Mouse (Mus musculus) heart, embryonic 10.5 days (tissue): ENCODE data around the gene Sprr2a2. TPM values are rescaled to one million over a fixed set of nuclear protein-coding genes. Genes with fewer than 3 reads are reported as not detected.
"Not testable (repeated sequence)": the region's sequence is repeated elsewhere in the genome, so short reads cannot be mapped to it uniquely, and the experiment has no call there.

Source experiments
- DNase-seq: peaks from one replicate; pipeline ENCODE4 v3.0.0-alpha.2; 2017; ENCODE audit warnings: low spot score
- H3K27ac ChIP-seq: fragments of 300-500 bp; sonication (generic); 2 replicates; pipeline ENCODE4 v1.5.1; 2016; ENCODE audit warnings: mild to moderate bottlenecking
- H3K27me3 ChIP-seq: fragments of 300-500 bp; sonication (generic); 2 replicates; pipeline ENCODE4 v1.6.1; 2016; ENCODE audit warnings: mild to moderate bottlenecking; ENCODE audit not compliant: poor library complexity, insufficient read depth, severe bottlenecking
- H3K36me3 ChIP-seq: fragments of 300-500 bp; sonication (generic); 2 replicates; pipeline ENCODE4 v1.6.1; 2016; ENCODE audit warnings: mild to moderate bottlenecking, moderate library complexity
- H3K4me1 ChIP-seq: fragments of 300-500 bp; sonication (generic); 2 replicates; pipeline ENCODE4 v1.6.1; 2016; ENCODE audit warnings: mild to moderate bottlenecking
- H3K4me3 ChIP-seq: fragments of 300-500 bp; sonication (generic); 2 replicates; pipeline ENCODE4 v1.5.1; 2016; ENCODE audit warnings: mild to moderate bottlenecking, moderate library complexity
- H3K9me3 ChIP-seq: fragments of 300-500 bp; sonication (generic); 2 replicates; pipeline ENCODE4 v1.6.1; 2016; ENCODE audit warnings: mild to moderate bottlenecking, moderate library complexity
- WGBS: fragments of 180-500 bp; shearing (Covaris S2); methylation state at CpG from one replicate; pipeline ENCODE4 v1.1.7; 2016; 5-methylcytosine and 5-hydroxymethylcytosine counted together
- polyA plus RNA-seq: library from polyadenylated mRNA; unstranded; fragments of >200 nt; fragmentation: Nextera tagmentation; extraction: Ambion mirVana; gene quantifications from 2 replicates; pipeline ENCODE4 v1.2.1, GENCODE M21; 2016

Sprr2a2 gene
- polyA plus RNA-seq = 0.84 and 1.4 TPM in 2 replicates

DNA sequence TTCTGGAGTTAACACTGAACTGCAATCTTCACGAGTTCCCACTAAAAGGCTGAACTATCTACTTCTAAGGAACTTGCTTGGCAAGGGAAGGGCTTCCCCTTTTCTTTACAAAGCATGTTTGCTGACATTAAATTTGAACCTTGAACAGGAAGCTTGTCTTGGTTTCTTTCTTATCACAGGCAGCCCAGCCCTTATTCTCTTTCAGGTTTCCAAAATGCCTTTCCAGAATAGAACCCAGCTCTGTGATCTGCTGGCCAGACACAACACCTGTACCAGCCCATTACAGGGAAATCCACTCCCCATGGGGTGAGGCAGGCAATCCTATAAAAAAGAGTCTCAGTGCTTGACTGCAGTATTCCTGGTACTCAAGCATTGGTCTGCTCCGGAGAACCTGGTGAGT is at the start of gene Sprr2a2, which contains the start of gene Sprr2a1:
Gene Sprr2a2, plus strand, starts transcription at position 352 of the 400 bp plus-strand sequence.
Gene Sprr2a1, plus strand, starts transcription at position 231 of the 400 bp plus-strand sequence.
- not testable (repeated sequence) for H3K9me3 ChIP-seq, H3K4me1 ChIP-seq, H3K27me3 ChIP-seq, H3K27ac ChIP-seq, H3K4me3 ChIP-seq, DNase-seq, H3K36me3 ChIP-seq
- WGBS = no CpG with 5 or more reads among the region's 2 CpGs

DNA sequence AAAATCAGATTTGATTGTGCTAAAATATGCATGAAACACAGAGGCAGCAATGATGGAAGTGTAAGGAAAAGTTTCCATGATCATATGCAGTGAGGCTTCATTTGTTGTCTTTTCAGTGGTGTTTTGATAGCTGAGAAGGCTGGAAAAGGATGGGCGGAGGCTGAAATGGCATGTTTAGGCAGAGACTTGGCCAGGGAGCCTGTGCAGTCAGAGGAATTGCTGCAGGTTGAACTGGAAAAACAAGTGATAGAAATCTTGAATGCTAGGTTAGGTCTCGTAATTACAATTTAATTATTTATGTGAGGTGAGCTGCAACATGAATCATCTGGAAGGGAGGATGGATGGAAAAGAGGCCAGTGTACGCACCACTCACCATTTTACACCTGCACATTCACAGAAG is 45.9 kb upstream of the Sprr2a2 start:
- DNase-seq = no peak
- no peaks in the 10 kb centered on the region for H3K9me3 ChIP-seq
- WGBS = 73% methylated on average over 3 of the region's 3 CpGs

DNA sequence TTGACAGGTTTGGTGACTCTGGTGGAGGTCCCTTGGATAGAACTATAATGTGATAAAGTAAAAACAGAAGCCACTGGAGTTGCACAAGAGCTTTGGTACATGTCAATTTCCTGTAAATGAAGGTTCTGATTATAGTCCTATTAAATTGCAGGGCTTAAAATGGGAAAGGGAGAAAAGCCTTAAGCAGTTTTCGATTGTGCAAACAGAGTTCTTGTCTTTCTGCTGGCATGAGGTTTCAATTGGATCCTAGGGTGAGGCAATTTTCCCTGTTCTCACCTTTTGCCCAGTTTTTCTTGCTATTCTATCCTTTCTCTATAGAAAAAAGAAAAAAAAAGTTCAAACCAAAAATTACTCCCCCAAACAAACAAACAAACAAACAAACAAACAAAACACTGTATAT is 38.8 kb upstream of the Sprr2a2 start:
- Histone ChIP-seq H3K36me3 (no peaks in the 10 kb centered on the region), H3K27me3 (no peaks in the 10 kb centered on the region), H3K27ac (no peak overlapping the region), H3K9me3 (no peaks in the 10 kb centered on the region), H3K4me1 (no peaks in the 10 kb centered on the region), H3K4me3 (no peak overlapping the region)
- WGBS = 64% methylated on average over 1 of the region's 1 CpGs
- DNase-seq = no peak

More for the DNA sequence above, 45.9 kb upstream of the Sprr2a2 start:
- Histone ChIP-seq H3K27ac (no peak overlapping the region), H3K27me3 (no peaks in the 10 kb centered on the region), H3K4me3 (no peak overlapping the region), H3K36me3 (no peaks in the 10 kb centered on the region), H3K4me1 (no peaks in the 10 kb centered on the region)

DNA sequence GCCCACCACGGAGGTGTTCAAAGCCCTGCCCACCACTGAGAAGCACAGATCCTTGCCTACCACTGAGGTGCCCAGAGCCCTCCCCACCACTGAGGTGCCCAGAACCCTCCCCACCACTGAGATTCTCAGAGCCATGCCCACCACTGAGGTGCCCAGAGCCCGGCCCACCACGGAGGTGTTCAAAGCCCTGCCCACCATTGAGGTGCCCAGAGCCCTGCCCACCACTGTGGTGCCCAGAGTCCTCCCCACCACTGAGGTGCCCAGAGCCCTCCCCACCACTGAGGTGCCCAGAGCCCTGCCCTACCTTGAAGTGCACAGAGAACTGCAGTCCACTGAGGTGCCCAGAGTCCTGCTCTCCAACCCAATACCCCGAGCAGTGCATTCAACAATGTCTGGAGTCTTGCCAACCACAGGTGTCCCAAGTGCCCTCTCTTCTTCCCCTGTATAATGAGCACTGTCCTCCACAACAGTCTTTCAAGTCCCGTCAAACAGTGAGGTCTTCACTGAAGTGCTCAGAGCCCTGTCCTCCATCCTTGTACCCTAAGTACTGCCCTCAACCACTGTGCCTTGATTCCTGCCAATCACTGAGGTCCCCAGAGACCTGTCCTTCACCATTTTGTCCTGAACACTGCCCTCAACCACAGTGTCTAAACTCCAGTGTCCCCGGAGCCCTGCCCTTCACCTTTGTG is 20.1 kb upstream of the Sprr2a2 start:
- 0 out of 2 replicates have a peak overlapping the region, but pooled peaks have one; percentile 16 for H3K27ac ChIP-seq
- DNase-seq = peak; percentile 72
- no peak overlapping the region for H3K4me3 ChIP-seq
- no peaks in the 10 kb centered on the region for H3K4me1 ChIP-seq
- H3K36me3 ChIP-seq = no peaks in the 10 kb centered on the region
- no peaks in the 10 kb centered on the region for H3K9me3 ChIP-seq
- no peaks in the 10 kb centered on the region for H3K27me3 ChIP-seq
- WGBS = 84% methylated on average over 4 of the region's 6 CpGs

DNA sequence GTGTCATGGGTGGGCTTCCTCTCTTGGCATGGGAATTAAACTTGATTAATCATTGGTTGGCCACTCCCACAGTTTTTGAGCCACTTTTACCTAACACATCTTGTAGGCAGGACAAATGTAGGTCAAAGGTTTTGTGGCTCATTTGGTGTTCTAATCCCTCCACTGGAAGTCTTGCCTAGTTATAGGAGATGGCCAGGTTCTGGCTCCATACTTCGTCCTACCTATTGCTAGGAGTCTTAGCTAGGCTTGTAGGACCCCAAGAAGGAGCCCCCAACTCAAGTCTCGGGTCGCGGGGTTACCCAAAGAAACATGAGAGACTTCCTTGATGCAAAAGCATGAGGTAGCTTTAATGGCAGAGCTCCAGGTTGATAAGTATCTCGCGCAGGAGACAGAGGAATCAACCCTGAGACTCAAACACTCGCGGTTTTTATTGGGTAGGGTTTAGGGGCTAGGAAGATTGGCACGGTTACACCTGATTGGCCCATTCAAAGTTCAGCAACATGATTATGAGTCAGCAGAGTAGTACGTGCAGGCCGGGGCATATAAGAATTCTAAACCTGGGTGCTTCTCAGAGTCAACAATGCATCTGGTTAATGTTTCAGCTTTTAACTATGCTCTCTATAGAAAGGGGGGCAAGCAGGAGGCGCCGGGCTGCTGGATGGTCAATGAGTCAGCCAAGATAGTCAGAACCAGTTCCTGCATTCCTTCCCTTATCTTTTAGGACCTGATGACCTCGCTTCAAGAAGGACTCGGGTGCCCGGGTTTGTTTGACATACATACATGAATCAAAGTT is 4.4 kb upstream of the Sprr2a2 start:
- DNase-seq, H3K9me3 ChIP-seq, H3K27ac ChIP-seq, H3K4me3 ChIP-seq, H3K36me3 ChIP-seq, H3K27me3 ChIP-seq, H3K4me1 ChIP-seq: not testable (repeated sequence)
- WGBS = no CpG with 5 or more reads among the region's 16 CpGs

DNA sequence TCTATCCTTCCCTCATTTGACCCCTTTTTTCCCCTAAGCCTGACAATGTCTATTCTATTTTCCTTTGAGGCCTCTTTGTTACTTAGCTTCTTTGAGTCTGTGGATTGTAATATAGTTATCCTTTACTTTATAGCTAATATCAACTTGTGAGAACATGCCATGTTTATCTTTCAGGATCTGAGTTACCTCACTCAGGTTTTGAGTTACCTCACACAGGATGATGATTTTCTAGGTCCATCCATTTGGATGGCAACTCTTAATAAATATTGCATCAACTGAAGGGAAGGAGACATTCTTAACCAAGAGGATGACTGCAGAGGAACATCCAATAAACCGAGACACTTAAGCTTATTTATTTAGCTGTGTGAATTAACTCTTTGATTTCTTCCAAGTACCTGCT is 3.7 kb upstream of the Sprr2a2 start:
- not testable (repeated sequence) for H3K36me3 ChIP-seq, H3K4me3 ChIP-seq, DNase-seq, H3K4me1 ChIP-seq, H3K27ac ChIP-seq, H3K9me3 ChIP-seq, H3K27me3 ChIP-seq
- no CpG with 5 or more reads among the region's 1 CpGs for WGBS

DNA sequence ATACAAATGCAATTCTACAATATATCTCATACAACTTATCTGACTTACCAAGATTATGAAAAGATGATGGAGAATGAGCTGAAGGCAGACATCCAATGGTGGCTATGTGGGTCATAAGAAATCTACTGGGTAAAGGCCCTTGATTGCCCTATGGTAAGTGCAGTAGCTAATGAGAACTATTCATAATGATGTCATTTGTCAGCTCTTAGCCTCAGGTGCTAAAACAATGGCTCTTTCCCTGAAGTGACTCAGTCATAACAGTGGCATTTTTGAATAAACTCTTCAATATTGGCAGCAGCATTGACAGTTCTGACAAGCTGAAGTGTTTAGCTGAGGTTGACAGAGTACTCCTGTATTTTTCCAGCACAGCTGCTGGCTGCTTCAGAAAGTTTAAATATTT is 2.1 kb upstream of the Sprr2a2 start:
- not testable (repeated sequence) for H3K4me3 ChIP-seq, H3K4me1 ChIP-seq, H3K27me3 ChIP-seq, H3K36me3 ChIP-seq, DNase-seq, H3K9me3 ChIP-seq, H3K27ac ChIP-seq

DNA sequence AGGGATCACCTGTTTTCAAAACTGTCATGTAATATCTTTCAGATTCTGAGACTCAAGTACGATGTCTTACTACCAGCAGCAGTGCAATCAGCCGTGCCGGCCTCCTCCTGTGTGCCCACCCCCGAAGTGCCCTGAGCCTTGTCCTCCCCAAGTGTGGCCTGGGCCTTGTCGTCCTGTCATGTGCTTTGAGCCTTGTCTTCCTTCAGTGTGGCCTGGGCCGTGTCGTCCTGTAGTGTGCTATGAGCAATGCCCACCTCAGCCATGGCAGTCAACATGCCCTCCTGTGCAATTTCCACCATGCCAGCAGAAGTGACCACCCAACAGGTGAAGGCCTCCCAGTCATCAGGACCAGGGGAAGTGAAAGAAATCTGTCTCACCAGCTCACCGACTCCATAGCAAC is 3.3 kb downstream of the Sprr2a2 start:
- H3K27ac ChIP-seq, H3K27me3 ChIP-seq, H3K4me1 ChIP-seq, DNase-seq, H3K36me3 ChIP-seq, H3K9me3 ChIP-seq, H3K4me3 ChIP-seq: not testable (repeated sequence)
- WGBS = no CpG with 5 or more reads among the region's 8 CpGs

DNA sequence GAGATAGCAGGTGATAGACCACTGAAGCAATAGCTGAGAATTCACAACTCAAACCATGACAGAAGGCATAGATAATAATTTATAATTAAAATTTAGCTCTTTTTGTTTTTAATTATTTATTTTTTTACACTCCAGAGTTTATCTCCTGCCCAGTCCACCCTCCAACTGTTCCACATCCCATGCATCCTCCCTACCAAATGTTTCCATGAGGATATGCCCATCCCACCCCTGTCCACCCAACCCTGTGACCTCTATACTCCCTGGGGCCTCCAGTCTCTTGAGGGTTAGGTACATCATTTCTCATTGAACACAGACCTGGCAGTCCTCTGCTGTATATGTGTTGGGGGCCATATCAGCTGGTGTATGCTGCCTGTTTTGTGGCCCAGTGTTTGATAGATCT is 8.0 kb downstream of the Sprr2a2 start:
- not testable (repeated sequence) for DNase-seq, H3K9me3 ChIP-seq, H3K4me3 ChIP-seq, H3K27me3 ChIP-seq, H3K27ac ChIP-seq, H3K4me1 ChIP-seq, H3K36me3 ChIP-seq

DNA sequence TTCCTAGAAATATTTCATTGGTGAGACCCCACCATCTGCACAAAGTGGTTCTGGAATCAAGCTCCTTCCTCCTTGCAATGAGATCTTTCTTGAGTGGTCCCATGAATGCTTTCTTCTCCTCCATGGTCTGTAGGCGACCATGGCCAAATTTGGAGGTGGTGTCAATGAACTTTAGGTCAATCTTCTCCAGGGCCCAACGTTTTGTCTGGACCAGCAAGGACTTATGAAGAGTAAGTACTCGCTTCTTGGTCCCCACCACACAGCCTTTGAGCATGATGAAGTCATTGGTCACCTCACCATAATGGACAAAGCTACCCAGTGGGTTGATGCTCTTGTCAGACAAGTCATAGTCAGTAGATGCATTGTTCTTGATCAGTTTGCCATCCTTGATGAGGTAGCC is 11.7 kb downstream of the Sprr2a2 start:
- H3K4me1 ChIP-seq, H3K27ac ChIP-seq, DNase-seq, H3K36me3 ChIP-seq, H3K9me3 ChIP-seq, H3K4me3 ChIP-seq, H3K27me3 ChIP-seq: not testable (repeated sequence)
- 74% methylated on average over 3 of the region's 3 CpGs for WGBS

DNA sequence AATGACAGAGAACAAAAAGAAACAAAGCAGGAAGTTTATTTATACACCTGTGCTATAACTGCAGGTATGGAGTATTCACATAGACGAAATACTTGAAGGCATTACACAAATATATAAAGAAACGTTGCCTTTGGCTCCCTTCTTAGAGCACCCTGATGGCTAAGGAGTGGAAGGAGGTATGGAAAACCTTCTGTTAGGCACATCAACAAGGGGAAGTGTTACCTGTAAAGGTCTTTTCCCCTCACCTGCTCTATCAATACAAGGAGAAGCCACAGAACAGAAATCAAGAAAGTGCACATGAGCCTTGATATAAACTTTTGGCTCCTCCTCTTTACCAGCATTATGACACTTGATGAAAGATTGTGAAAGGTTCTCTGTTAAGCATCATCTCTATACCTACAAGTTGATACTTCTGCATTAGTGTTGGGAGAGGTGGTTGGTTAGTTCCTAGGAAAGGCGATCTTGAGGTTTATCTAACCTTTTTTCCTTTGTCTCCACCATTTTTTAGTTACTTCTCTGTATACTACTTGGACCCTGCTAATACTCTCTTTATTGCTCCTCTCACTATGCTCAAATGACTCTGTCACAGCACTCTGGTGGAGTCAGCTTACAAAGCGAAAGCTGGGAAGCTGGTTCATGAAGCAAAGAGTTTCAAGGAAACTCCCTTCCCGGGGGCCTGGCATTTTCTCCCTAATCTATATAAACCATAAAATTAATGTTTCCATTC is 20.9 kb downstream of the Sprr2a2 start:
- H3K27me3 ChIP-seq, H3K27ac ChIP-seq: not testable (repeated sequence)
- no CpG with 5 or more reads among the region's 5 CpGs for WGBS

DNA sequence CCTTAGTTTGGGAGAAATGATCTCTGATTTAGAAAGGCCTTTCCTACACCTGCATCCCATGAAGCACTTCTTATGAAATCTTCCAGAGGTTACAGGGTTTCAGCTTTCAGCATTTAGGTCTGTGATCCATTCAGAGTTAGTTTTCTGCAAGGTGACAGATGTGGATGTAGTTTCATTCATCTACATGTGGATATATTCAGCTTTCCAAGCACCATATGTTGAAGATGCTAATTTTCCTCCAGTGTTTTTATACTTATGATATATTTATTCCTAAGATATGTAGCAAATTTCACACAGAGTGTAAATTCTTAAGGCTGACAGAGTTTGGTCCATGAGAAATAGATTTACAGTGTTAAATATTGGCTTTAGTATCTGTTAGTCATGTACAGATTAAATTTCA is 23.0 kb downstream of the Sprr2a2 start:
- H3K27me3 ChIP-seq, H3K9me3 ChIP-seq, DNase-seq, H3K4me3 ChIP-seq, H3K36me3 ChIP-seq, H3K27ac ChIP-seq, H3K4me1 ChIP-seq: not testable (repeated sequence)

More for the DNA sequence above, 20.9 kb downstream of the Sprr2a2 start:
- not testable (repeated sequence) for DNase-seq, H3K4me3 ChIP-seq, H3K36me3 ChIP-seq, H3K4me1 ChIP-seq, H3K9me3 ChIP-seq

DNA sequence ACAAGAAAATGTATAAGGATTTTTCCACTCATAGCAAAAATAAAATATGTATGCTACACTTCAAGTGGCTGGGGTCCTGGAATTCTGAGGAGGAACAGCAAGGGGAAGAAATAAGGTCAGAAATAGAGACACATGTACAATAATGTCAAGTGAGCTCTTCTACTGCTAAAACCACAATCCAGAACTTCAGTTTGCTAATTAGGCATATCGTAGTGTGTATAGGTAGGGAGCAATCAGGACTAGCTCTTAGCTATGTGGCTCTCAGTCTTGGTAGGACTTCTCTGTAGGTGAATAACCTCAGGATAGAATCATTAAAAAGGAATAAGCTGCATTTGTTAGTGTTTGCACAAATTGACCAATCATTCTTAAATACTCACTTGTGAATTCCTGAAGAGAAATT is 23.5 kb downstream of the Sprr2a2 start:
- not testable (repeated sequence) for H3K4me3 ChIP-seq, H3K36me3 ChIP-seq, H3K9me3 ChIP-seq, DNase-seq, H3K4me1 ChIP-seq, H3K27ac ChIP-seq, H3K27me3 ChIP-seq
- no CpG with 5 or more reads among the region's 1 CpGs for WGBS
